Mouse (Mus musculus): ENCODE measurements around the gene Wdr64.

Gene Wdr64

GRCm38 (mm10) chr1:175693429-175693960 lies 4.9 kb upstream of the Wdr64 start:
- DNase-seq (ENCODE audit: low read depth, low spot score), result peak; percentile 62
- H3K27me3 ChIP-seq (ENCODE audit: control insufficient read depth, insufficient read depth, low read length, poor library complexity, severe bottlenecking), result no peaks in the 10 kb centered on the region; the same call in 1 of the 2 replicates

GRCm38 (mm10) chr1:175699375-175699774 lies 982 bp downstream of the Wdr64 start:
- Histone ChIP-seq H3K36me3 (ENCODE audit: control insufficient read depth, insufficient read depth, low read length, poor library complexity, severe bottlenecking) (no peaks in the 10 kb centered on the region), H3K27me3 (ENCODE audit: control insufficient read depth, insufficient read depth, low read length, poor library complexity, severe bottlenecking) (no peaks in the 10 kb centered on the region; the same call in 1 of the 2 replicates)
- DNase-seq (ENCODE audit: low read depth, low spot score), result no peak

More at GRCm38 (mm10) chr1:175693429-175693960, 4.9 kb upstream of the Wdr64 start:
- H3K36me3 ChIP-seq (ENCODE audit: control insufficient read depth, insufficient read depth, low read length, poor library complexity, severe bottlenecking), result no peaks in the 10 kb centered on the region

- no peaks in the 10 kb centered on the region for H3K36me3 ChIP-seq (ENCODE audit: control insufficient read depth, insufficient read depth, low read length, poor library complexity, severe bottlenecking)
- no peaks in the 10 kb centered on the region; the same call in 1 of the 2 replicates for H3K27me3 ChIP-seq (ENCODE audit: control insufficient read depth, insufficient read depth, low read length, poor library complexity, severe bottlenecking)
- DNase-seq (ENCODE audit: low read depth, low spot score), result no peak
Observed at GRCm38 (mm10) chr1:175699796-175700195, 1.4 kb downstream of the Wdr64 start.

GRCm38 (mm10) chr1:175701145-175701544 lies 2.8 kb downstream of the Wdr64 start:
- DNase-seq (ENCODE audit: low read depth, low spot score), result no peak
- Histone ChIP-seq H3K27me3 (ENCODE audit: control insufficient read depth, insufficient read depth, low read length, poor library complexity, severe bottlenecking) (no peaks in the 10 kb centered on the region; the same call in 1 of the 2 replicates), H3K36me3 (ENCODE audit: control insufficient read depth, insufficient read depth, low read length, poor library complexity, severe bottlenecking) (no peaks in the 10 kb centered on the region)

GRCm38 (mm10) chr1:175707599-175707998 lies 9.2 kb downstream of the Wdr64 start:
- DNase-seq (ENCODE audit: low read depth, low spot score), result no peak
- H3K36me3 ChIP-seq (ENCODE audit: control insufficient read depth, insufficient read depth, low read length, poor library complexity, severe bottlenecking), result no peaks in the 10 kb centered on the region
- H3K27me3 ChIP-seq (ENCODE audit: control insufficient read depth, insufficient read depth, low read length, poor library complexity, severe bottlenecking), result no peaks in the 10 kb centered on the region; the same call in 1 of the 2 replicates

GRCm38 (mm10) chr1:175708013-175708412 lies 9.6 kb downstream of the Wdr64 start:
- no peaks in the 10 kb centered on the region; the same call in 1 of the 2 replicates for H3K27me3 ChIP-seq (ENCODE audit: control insufficient read depth, insufficient read depth, low read length, poor library complexity, severe bottlenecking)
- no peak for DNase-seq (ENCODE audit: low read depth, low spot score)
- H3K36me3 ChIP-seq (ENCODE audit: control insufficient read depth, insufficient read depth, low read length, poor library complexity, severe bottlenecking), result no peaks in the 10 kb centered on the region

GRCm38 (mm10) chr1:175712338-175712909 lies 14.0 kb downstream of the Wdr64 start:
- Histone ChIP-seq H3K36me3 (ENCODE audit: control insufficient read depth, insufficient read depth, low read length, poor library complexity, severe bottlenecking) (no peaks in the 10 kb centered on the region), H3K27me3 (ENCODE audit: control insufficient read depth, insufficient read depth, low read length, poor library complexity, severe bottlenecking) (no peaks in the 10 kb centered on the region; the same call in 1 of the 2 replicates)
- DNase-seq (ENCODE audit: low read depth, low spot score), result no peak

GRCm38 (mm10) chr1:175716832-175717231 lies 18.4 kb downstream of the Wdr64 start:
- no peak for DNase-seq (ENCODE audit: low read depth, low spot score)
- no peaks in the 10 kb centered on the region for H3K36me3 ChIP-seq (ENCODE audit: control insufficient read depth, insufficient read depth, low read length, poor library complexity, severe bottlenecking)
- H3K27me3 ChIP-seq (ENCODE audit: control insufficient read depth, insufficient read depth, low read length, poor library complexity, severe bottlenecking), result no peaks in the 10 kb centered on the region

- Histone ChIP-seq H3K27me3 (ENCODE audit: control insufficient read depth, insufficient read depth, low read length, poor library complexity, severe bottlenecking) (no peaks in the 10 kb centered on the region), H3K36me3 (ENCODE audit: control insufficient read depth, insufficient read depth, low read length, poor library complexity, severe bottlenecking) (no peaks in the 10 kb centered on the region)
- no peak for DNase-seq (ENCODE audit: low read depth, low spot score)
Observed at GRCm38 (mm10) chr1:175725771-175726170, 27.4 kb downstream of the Wdr64 start.

GRCm38 (mm10) chr1:175754576-175755364 lies 56.4 kb downstream of the Wdr64 start:
- DNase-seq (ENCODE audit: low read depth, low spot score), result no peak
- Histone ChIP-seq H3K36me3 (ENCODE audit: control insufficient read depth, insufficient read depth, low read length, poor library complexity, severe bottlenecking) (no peaks in the 10 kb centered on the region), H3K27me3 (ENCODE audit: control insufficient read depth, insufficient read depth, low read length, poor library complexity, severe bottlenecking) (no peaks in the 10 kb centered on the region)

- no peaks in the 10 kb centered on the region; the same call in 1 of the 2 replicates for H3K27me3 ChIP-seq (ENCODE audit: control insufficient read depth, insufficient read depth, low read length, poor library complexity, severe bottlenecking)
- DNase-seq (ENCODE audit: low read depth, low spot score), result no peak
- no peaks in the 10 kb centered on the region for H3K36me3 ChIP-seq (ENCODE audit: control insufficient read depth, insufficient read depth, low read length, poor library complexity, severe bottlenecking)
Observed at GRCm38 (mm10) chr1:175794668-175795067, 96.3 kb downstream of the Wdr64 start.

GRCm38 (mm10) chr1:175808356-175808755 lies 110.0 kb downstream of the Wdr64 start:
- no peaks in the 10 kb centered on the region for H3K27me3 ChIP-seq (ENCODE audit: control insufficient read depth, insufficient read depth, low read length, poor library complexity, severe bottlenecking)

GRCm38 (mm10) chr1:175811625-175812024 lies 113.2 kb downstream of the Wdr64 start:
- no peaks in the 10 kb centered on the region for H3K36me3 ChIP-seq (ENCODE audit: control insufficient read depth, insufficient read depth, low read length, poor library complexity, severe bottlenecking)
- DNase-seq (ENCODE audit: low read depth, low spot score), result no peak
- no peaks in the 10 kb centered on the region for H3K27me3 ChIP-seq (ENCODE audit: control insufficient read depth, insufficient read depth, low read length, poor library complexity, severe bottlenecking)

More at GRCm38 (mm10) chr1:175808356-175808755, 110.0 kb downstream of the Wdr64 start:
- no peak for DNase-seq (ENCODE audit: low read depth, low spot score)
- no peaks in the 10 kb centered on the region for H3K36me3 ChIP-seq (ENCODE audit: control insufficient read depth, insufficient read depth, low read length, poor library complexity, severe bottlenecking)

GRCm38 (mm10) chr1:175823815-175824438 lies 125.5 kb downstream of the Wdr64 start:
- Histone ChIP-seq H3K36me3 (ENCODE audit: control insufficient read depth, insufficient read depth, low read length, poor library complexity, severe bottlenecking) (no peaks in the 10 kb centered on the region), H3K27me3 (ENCODE audit: control insufficient read depth, insufficient read depth, low read length, poor library complexity, severe bottlenecking) (no peaks in the 10 kb centered on the region)
- DNase-seq (ENCODE audit: low read depth, low spot score), result no peak

GRCm38 (mm10) chr1:175828539-175828938 lies 130.1 kb downstream of the Wdr64 start:
- Histone ChIP-seq H3K27me3 (ENCODE audit: control insufficient read depth, insufficient read depth, low read length, poor library complexity, severe bottlenecking) (no peaks in the 10 kb centered on the region), H3K36me3 (ENCODE audit: control insufficient read depth, insufficient read depth, low read length, poor library complexity, severe bottlenecking) (no peaks in the 10 kb centered on the region)
- DNase-seq (ENCODE audit: low read depth, low spot score), result no peak

All from splenic B cell, adult 2 months (primary cell).